Mouse (Mus musculus) forebrain, embryonic 16.5 days (tissue): Measurements from ENCODE around the gene Tifab. TPM values are rescaled to one million over a fixed set of nuclear protein-coding genes. Genes with fewer than 3 reads are reported as not detected.

Experiments
- ATAC-seq: fragments of 200-750 bp; cut with Nextera tagmentation; 2 replicates; pipeline ENCODE4 v1.8.0; 2017; ENCODE audit warnings: mild to moderate bottlenecking, moderate library complexity
- H3K27ac ChIP-seq: fragments of 300-500 bp; sonication (generic); 2 replicates; pipeline ENCODE4 v1.5.1; 2014; ENCODE audit warnings: low read length, control low read depth
- H3K27me3 ChIP-seq: fragments of 300-500 bp; sonication (generic); replicated peaks from 2 replicates; pipeline ENCODE4 v1.6.1; 2014; ENCODE audit warnings: low read length; ENCODE audit not compliant: control insufficient read depth, insufficient read depth
- H3K36me3 ChIP-seq: fragments of 300-500 bp; sonication (generic); 2 replicates; pipeline ENCODE4 v1.6.1; 2014; ENCODE audit not compliant: control insufficient read depth, insufficient read depth
- H3K4me1 ChIP-seq: fragments of 300-500 bp; sonication (generic); replicated peaks from 2 replicates; pipeline ENCODE4 v1.6.1; 2014; ENCODE audit warnings: low read length; ENCODE audit not compliant: control insufficient read depth, insufficient read depth
- H3K4me2 ChIP-seq: fragments of 300-500 bp; sonication (generic); 2 replicates; pipeline ENCODE4 v1.6.1; 2014; ENCODE audit warnings: mild to moderate bottlenecking, low read length, control low read depth
- H3K4me3 ChIP-seq: fragments of 300-500 bp; sonication (generic); replicated peaks from 2 replicates; pipeline ENCODE4 v1.5.1; 2014; ENCODE audit warnings: mild to moderate bottlenecking, low read length, control low read depth
- H3K9ac ChIP-seq: fragments of 300-500 bp; sonication (generic); replicated peaks from 2 replicates; pipeline ENCODE4 v1.6.1; 2014; ENCODE audit warnings: low read depth, low read length, control low read depth
- H3K9me3 ChIP-seq: fragments of 300-500 bp; sonication (generic); 2 replicates; pipeline ENCODE4 v1.6.1; 2016; ENCODE audit warnings: low read length; ENCODE audit not compliant: control insufficient read depth
- WGBS: fragments of 180-500 bp; shearing (Covaris S2); extraction: QIAGEN DNeasy Blood & Tissue Kit; methylation state at CpG from one replicate; pipeline ENCODE4 v1.1.7; 2014; 5-methylcytosine and 5-hydroxymethylcytosine counted together
- polyA plus RNA-seq: library from polyadenylated mRNA; unstranded; fragments of >200 nt; fragmentation: Nextera tagmentation; extraction: Ambion mirVana; gene quantifications from 2 replicates; pipeline ENCODE4 v1.2.1, GENCODE M21; 2015

The Tifab gene
- polyA plus RNA-seq, 1 experiment from 2014 or later: 1.2 TPM

- no peaks in the 10 kb centered on the region for H3K36me3 ChIP-seq
- no peak overlapping the region for H3K27ac ChIP-seq
- H3K9ac ChIP-seq: no peak overlapping the region
- no peak overlapping the region for H3K4me2 ChIP-seq
- no peaks in the 10 kb centered on the region for H3K27me3 ChIP-seq
- H3K4me1 ChIP-seq: no peaks in the 10 kb centered on the region
- no peak overlapping the region for H3K4me3 ChIP-seq
- no peak for ATAC-seq
- no peaks in the 10 kb centered on the region for H3K9me3 ChIP-seq
- WGBS: 79% methylated on average over 5 of the region's 5 CpGs
Observed at GRCm38 (mm10) chr13:56189688-56190087, 11.0 kb upstream of the Tifab start.

- H3K9ac ChIP-seq: no peak overlapping the region
- H3K4me2 ChIP-seq: no peak overlapping the region
Observed at GRCm38 (mm10) chr13:56183687-56184086, 5.0 kb upstream of the Tifab start.

GRCm38 (mm10) chr13:56181424-56181823 lies 2.7 kb upstream of the Tifab start:
- H3K4me2 ChIP-seq: no peak overlapping the region
- no peaks in the 10 kb centered on the region for H3K27me3 ChIP-seq
- H3K9ac ChIP-seq: no peak overlapping the region
- H3K4me3 ChIP-seq: no peak overlapping the region
- H3K36me3 ChIP-seq: no peaks in the 10 kb centered on the region
- 72% methylated on average over 8 of the region's 8 CpGs for WGBS
- no peaks in the 10 kb centered on the region for H3K4me1 ChIP-seq
- no peak overlapping the region for H3K27ac ChIP-seq
- no peak for ATAC-seq
- no peaks in the 10 kb centered on the region for H3K9me3 ChIP-seq

More at GRCm38 (mm10) chr13:56183687-56184086, 5.0 kb upstream of the Tifab start:
- no peak for ATAC-seq
- 87% methylated on average over 5 of the region's 5 CpGs for WGBS
- Histone ChIP-seq H3K4me3 (no peak overlapping the region), H3K27me3 (no peaks in the 10 kb centered on the region), H3K9me3 (no peaks in the 10 kb centered on the region), H3K4me1 (no peaks in the 10 kb centered on the region), H3K36me3 (no peaks in the 10 kb centered on the region), H3K27ac (no peak overlapping the region)

GRCm38 (mm10) chr13:56176310-56176709 lies 2.4 kb downstream of the Tifab start:
- 89% methylated on average over 9 of the region's 9 CpGs for WGBS
- H3K4me2 ChIP-seq: no peak overlapping the region

GRCm38 (mm10) chr13:56175848-56176247 lies 2.8 kb downstream of the Tifab start:
- Histone ChIP-seq H3K27ac (no peak overlapping the region), H3K4me3 (no peak overlapping the region), H3K4me1 (no peaks in the 10 kb centered on the region), H3K9me3 (no peaks in the 10 kb centered on the region), H3K9ac (no peak overlapping the region), H3K27me3 (no peaks in the 10 kb centered on the region), H3K4me2 (no peak overlapping the region), H3K36me3 (no peaks in the 10 kb centered on the region)
- 68% methylated on average over 4 of the region's 4 CpGs for WGBS
- ATAC-seq: no peak

More at GRCm38 (mm10) chr13:56176310-56176709, 2.4 kb downstream of the Tifab start:
- Histone ChIP-seq H3K36me3 (no peaks in the 10 kb centered on the region), H3K4me3 (no peak overlapping the region), H3K9me3 (no peaks in the 10 kb centered on the region), H3K27me3 (no peaks in the 10 kb centered on the region), H3K9ac (no peak overlapping the region), H3K27ac (no peak overlapping the region), H3K4me1 (no peaks in the 10 kb centered on the region)
- no peak for ATAC-seq

- H3K4me1 ChIP-seq: peaks cover 2% of the 10 kb centered on the region; the same call in 1 of the 2 replicates
- no peak overlapping the region for H3K27ac ChIP-seq
- H3K4me2 ChIP-seq: no peak overlapping the region
- H3K4me3 ChIP-seq: no peak overlapping the region
- H3K36me3 ChIP-seq: no peaks in the 10 kb centered on the region
- no peak overlapping the region for H3K9ac ChIP-seq
- WGBS: 66% methylated on average over 7 of the region's 7 CpGs
- H3K9me3 ChIP-seq: no peaks in the 10 kb centered on the region
- ATAC-seq: no peak
- no peaks in the 10 kb centered on the region for H3K27me3 ChIP-seq
Observed at GRCm38 (mm10) chr13:56172901-56173545, 5.7 kb downstream of the Tifab start.

GRCm38 (mm10) chr13:56172106-56172505 lies 6.6 kb downstream of the Tifab start:
- H3K4me3 ChIP-seq: no peak overlapping the region
- peaks cover 2% of the 10 kb centered on the region; the same call in 1 of the 2 replicates for H3K4me1 ChIP-seq
- H3K36me3 ChIP-seq: no peaks in the 10 kb centered on the region
- no peaks in the 10 kb centered on the region for H3K27me3 ChIP-seq
- H3K9ac ChIP-seq: no peak overlapping the region
- ATAC-seq: no peak
- 87% methylated on average over 7 of the region's 7 CpGs for WGBS
- no peaks in the 10 kb centered on the region for H3K9me3 ChIP-seq
- no peak overlapping the region for H3K27ac ChIP-seq
- H3K4me2 ChIP-seq: no peak overlapping the region

GRCm38 (mm10) chr13:56168403-56168781 lies 10.3 kb downstream of the Tifab start:
- Histone ChIP-seq H3K9me3 (no peaks in the 10 kb centered on the region), H3K27me3 (no peaks in the 10 kb centered on the region), H3K9ac (no peak overlapping the region), H3K36me3 (no peaks in the 10 kb centered on the region), H3K27ac (no peak overlapping the region), H3K4me2 (no peak overlapping the region), H3K4me1 (peaks cover 6% of the 10 kb centered on the region; the same call in 1 of the 2 replicates), H3K4me3 (no peak overlapping the region)
- ATAC-seq: peak; percentile 33; the same call in 1 of the 2 replicates
- 35% methylated on average over 3 of the region's 3 CpGs for WGBS

- H3K36me3 ChIP-seq: no peaks in the 10 kb centered on the region
- H3K4me2 ChIP-seq: no peak overlapping the region
- no peak overlapping the region for H3K4me3 ChIP-seq
- H3K27ac ChIP-seq: no peak overlapping the region
- 34% methylated on average over 14 of the region's 14 CpGs for WGBS
- H3K9me3 ChIP-seq: no peaks in the 10 kb centered on the region
- ATAC-seq: 0 out of 2 replicates have a peak, but pooled peaks have one; percentile 43
- no peak overlapping the region for H3K9ac ChIP-seq
- peaks cover 6% of the 10 kb centered on the region; the same call in 1 of the 2 replicates for H3K4me1 ChIP-seq
- no peaks in the 10 kb centered on the region for H3K27me3 ChIP-seq
Observed at GRCm38 (mm10) chr13:56167446-56168402, 11.0 kb downstream of the Tifab start.
